Mouse (Mus musculus) brown adipose tissue, adult 24 weeks (tissue): ENCODE measurements around the gene Cst8. TPM values are rescaled to one million over a fixed set of nuclear protein-coding genes. Genes with fewer than 3 reads are reported as not detected.

Source experiments
- H3K27ac ChIP-seq: fragments of 200-500 bp; replicated peaks from 2 replicates; pipeline ENCODE4 v1.5.1; 2012; ENCODE audit warnings: low read depth, mild to moderate bottlenecking, low read length
- H3K4me1 ChIP-seq: fragments of 200-500 bp; 2 replicates; pipeline ENCODE4 v1.6.1; 2012; ENCODE audit warnings: low read length, mixed read lengths; ENCODE audit not compliant: control insufficient read depth, insufficient read depth, insufficient read length
- H3K4me3 ChIP-seq: fragments of 200-500 bp; 2 replicates; pipeline ENCODE4 v1.5.1; 2012; ENCODE audit warnings: low read depth, mild to moderate bottlenecking, low read length, moderate library complexity; ENCODE audit not compliant: insufficient read depth
- polyA plus RNA-seq: library from polyadenylated mRNA; stranded (reverse); fragments of >200 nt; gene quantifications from 2 replicates; pipeline ENCODE4 v1.2.4, GENCODE M21; 2012; ENCODE audit not compliant: missing spikeins, insufficient read depth, insufficient read length

Gene Cst8
- polyA plus RNA-seq, 1 experiment, result not detected

GRCm38 (mm10) chr2:148839224-148839623 lies 40.6 kb downstream of the Cst8 start:
- Histone ChIP-seq H3K4me3 (no peak overlapping the region), H3K4me1 (no peaks in the 10 kb centered on the region), H3K27ac (no peak overlapping the region)

- peaks cover under 1% of the 10 kb centered on the region; the same call in 1 of the 2 replicates for H3K4me1 ChIP-seq
- H3K4me3 ChIP-seq, result peak overlapping the region; percentile 34; the same call in 1 of the 2 replicates
- H3K27ac ChIP-seq, result no peak overlapping the region
These were observed 52.7 kb downstream of the Cst8 start for GRCm38 (mm10) chr2:148851116-148851906.

Other genes with a start within 250 kb of the Cst8 start
- 11.0 and 18.8 TPM in 2 replicates for gene Nxt1, start 126.2 kb upstream of the Cst8 start, polyA plus RNA-seq
- gene Gzf1, start 117.8 kb upstream of the Cst8 start, polyA plus RNA-seq, result 14.9 and 18.0 TPM in 2 replicates
- gene Napb, start 66.3 kb upstream of the Cst8 start, polyA plus RNA-seq, result 0.40 and 1.0 TPM in 2 replicates
- not detected in 2 replicates for gene Cstl1, start 48.4 kb upstream of the Cst8 start, polyA plus RNA-seq
- not detected in 2 replicates for gene Cst11, start 27.3 kb upstream of the Cst8 start, polyA plus RNA-seq
- gene 8030411F24Rik, start 16.8 kb upstream of the Cst8 start, polyA plus RNA-seq, result not detected in 2 replicates
- not detected in 2 replicates for gene Cst12, start 9.4 kb upstream of the Cst8 start, polyA plus RNA-seq
- gene Cst13, start 21.3 kb downstream of the Cst8 start, polyA plus RNA-seq, result not detected in 2 replicates
- gene Cst9, start 36.4 kb downstream of the Cst8 start, polyA plus RNA-seq, result not detected in 2 replicates
- 2.5 TPM in 1 of 2 replicates, not detected in the other for gene 9230104L09Rik, start 66.3 kb downstream of the Cst8 start, polyA plus RNA-seq
- 1,454 and 1,867 TPM in 2 replicates for gene Cst3, start 76.9 kb downstream of the Cst8 start, polyA plus RNA-seq
- not detected in 2 replicates for gene Gm1330, start 204.5 kb downstream of the Cst8 start, polyA plus RNA-seq
- gene Gm10750, start 218.5 kb downstream of the Cst8 start, polyA plus RNA-seq, result not detected in 2 replicates